Mouse (Mus musculus): Measurements from ENCODE around the gene Cyp2j5.
"Not testable (repeated sequence)": the region's sequence is repeated elsewhere in the genome, so short reads cannot be mapped to it uniquely, and the experiment has no call there.

The Cyp2j5 gene

GRCm38 (mm10) chr4:96663991-96664390 is at the start of gene Cyp2j5:
Gene Cyp2j5, minus strand, starts transcription at chr4:96664154.
- no peak for DNase-seq (ENCODE audit: low read depth, low spot score)

- no peak for DNase-seq (ENCODE audit: low read depth, low spot score)
These were observed 41.5 kb upstream of the Cyp2j5 start for GRCm38 (mm10) chr4:96705281-96705951.

DNA sequence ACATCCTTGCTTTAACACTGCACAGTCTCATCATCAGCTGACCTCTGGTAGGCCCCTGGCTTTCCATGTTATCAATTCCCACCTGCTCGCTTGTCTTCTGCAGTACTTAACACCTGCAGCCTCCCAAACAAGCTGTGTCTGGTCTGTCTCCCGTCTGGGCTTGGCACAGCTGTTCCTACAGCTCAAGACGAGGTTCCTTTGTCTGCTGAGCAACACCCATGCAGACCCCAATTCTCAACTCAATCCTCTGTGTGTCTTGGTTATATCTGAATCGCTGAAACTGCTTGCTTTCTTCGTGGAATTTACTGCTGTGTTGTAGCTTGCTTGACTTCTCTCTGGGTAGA is 34.2 kb upstream of the Cyp2j5 start:
- no peak for DNase-seq (ENCODE audit: low read depth, low spot score)

DNA sequence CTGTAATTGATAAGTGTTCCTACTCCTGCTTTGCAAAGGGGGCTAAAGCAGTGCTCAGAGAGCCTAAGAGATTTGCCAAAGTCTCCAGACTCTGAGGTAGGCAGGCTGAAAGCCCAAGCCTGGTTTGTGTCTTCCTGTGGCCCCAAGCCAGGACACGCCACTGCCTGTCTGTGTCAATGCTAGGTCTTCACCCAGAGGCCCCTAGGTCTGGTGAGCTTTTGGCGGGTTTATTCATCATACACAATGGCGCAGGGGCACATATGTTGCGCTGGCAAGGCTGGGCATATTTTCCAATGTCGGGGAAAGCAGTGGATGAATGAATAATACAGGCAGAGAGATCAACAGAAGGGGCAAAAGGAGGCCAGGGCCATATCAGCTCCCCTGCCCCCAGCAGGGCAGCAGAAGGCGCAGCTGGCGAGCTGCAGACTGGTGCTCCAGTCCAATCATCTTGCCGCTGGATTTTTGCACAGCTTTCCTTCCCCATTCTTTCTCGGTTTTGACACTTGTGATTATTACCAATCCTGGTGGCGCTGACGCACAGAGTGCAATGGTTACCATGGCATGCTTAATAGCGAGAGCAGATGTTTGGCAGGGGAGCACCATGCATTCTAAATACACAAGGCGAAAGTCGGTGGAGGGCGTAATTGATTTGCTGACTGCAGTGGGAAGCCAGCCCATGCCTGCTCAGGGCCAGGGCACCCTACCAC is 33.7 kb upstream of the Cyp2j5 start:
- no peak for DNase-seq (ENCODE audit: low read depth, low spot score)

DNA sequence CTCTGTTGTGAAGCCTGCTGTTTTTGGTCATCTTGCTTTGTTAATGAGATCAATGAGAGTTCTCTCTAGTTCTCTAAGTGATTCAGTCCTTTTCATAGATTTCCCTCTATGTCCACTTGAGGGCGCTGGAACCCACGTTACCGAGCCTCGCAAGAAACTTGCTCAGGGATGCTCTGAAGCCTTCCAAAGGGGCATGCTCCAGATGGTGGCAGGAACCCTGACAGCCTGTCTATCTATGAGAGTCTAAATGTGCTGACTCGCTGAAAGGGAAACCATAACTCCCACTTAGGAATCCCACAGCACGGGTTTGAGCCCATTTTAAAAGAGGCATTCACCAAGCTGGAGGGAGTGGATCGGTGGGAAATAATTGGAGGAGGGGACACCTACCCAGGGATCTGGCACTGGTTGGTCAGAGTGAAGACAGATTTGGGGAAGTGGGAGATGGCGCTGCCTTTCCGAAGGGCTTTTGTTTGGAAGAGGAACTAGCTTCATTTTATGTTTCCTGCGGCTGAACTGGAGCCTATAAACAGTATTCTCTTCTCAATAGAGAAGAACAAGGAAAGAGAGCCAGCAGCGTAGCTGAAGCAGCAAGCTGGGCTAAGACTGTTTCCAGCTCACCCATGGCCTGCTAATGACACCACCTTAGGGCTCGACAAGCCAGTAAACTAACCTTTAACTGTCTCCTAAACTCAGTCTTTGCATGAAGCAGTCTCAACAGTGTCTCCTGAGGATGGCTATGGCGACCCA is 32.8 kb upstream of the Cyp2j5 start:
- DNase-seq (ENCODE audit: low read depth, low spot score) = no peak

DNA sequence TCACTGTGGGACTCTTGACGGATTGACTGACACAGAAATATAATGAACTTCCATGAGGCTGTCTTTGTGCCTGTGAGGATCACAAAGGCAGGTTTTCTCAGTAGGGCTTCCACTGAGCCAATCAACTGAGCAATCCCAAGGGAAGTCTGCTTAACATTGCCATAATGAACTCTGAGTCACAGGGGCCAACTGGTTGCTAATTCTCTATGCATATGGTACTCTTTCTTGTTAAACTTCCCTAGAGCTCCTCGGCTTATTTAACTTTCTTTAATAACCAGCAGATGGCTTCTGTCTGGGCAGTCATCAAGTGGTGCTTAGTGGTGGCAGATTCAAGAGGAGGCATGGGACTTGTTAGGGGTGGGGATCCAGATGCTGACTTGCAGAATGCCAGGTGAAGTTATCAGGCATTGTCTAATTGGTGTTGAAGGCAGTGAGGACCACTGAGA is 23.4 kb upstream of the Cyp2j5 start:
- DNase-seq (ENCODE audit: low read depth, low spot score) = no peak

- no peak for DNase-seq (ENCODE audit: low read depth, low spot score)
These were observed 19.5 kb upstream of the Cyp2j5 start for GRCm38 (mm10) chr4:96683474-96683873.

DNA sequence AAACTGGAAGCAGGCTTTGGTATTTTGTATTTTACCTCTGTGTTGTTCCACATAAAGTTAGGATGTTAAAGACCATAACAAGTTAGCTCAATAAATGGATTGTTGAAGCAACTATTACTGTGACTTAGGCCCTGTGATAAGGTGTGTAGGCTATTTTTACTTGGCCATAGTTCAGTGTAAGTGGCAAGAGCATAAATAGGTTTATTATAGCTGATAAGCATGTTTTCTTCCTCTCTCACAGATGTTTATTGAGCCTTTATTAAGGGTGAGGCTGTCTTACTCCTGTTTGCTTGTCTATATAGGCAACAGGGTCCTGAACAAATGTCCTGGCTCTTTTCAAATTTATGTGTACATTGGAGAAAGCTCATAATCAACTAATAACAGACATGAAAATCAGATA is 17.0 kb upstream of the Cyp2j5 start:
- no peak for DNase-seq (ENCODE audit: low read depth, low spot score)

- no peak for DNase-seq (ENCODE audit: low read depth, low spot score)
These were observed 16.3 kb upstream of the Cyp2j5 start for GRCm38 (mm10) chr4:96680233-96680632.

DNA sequence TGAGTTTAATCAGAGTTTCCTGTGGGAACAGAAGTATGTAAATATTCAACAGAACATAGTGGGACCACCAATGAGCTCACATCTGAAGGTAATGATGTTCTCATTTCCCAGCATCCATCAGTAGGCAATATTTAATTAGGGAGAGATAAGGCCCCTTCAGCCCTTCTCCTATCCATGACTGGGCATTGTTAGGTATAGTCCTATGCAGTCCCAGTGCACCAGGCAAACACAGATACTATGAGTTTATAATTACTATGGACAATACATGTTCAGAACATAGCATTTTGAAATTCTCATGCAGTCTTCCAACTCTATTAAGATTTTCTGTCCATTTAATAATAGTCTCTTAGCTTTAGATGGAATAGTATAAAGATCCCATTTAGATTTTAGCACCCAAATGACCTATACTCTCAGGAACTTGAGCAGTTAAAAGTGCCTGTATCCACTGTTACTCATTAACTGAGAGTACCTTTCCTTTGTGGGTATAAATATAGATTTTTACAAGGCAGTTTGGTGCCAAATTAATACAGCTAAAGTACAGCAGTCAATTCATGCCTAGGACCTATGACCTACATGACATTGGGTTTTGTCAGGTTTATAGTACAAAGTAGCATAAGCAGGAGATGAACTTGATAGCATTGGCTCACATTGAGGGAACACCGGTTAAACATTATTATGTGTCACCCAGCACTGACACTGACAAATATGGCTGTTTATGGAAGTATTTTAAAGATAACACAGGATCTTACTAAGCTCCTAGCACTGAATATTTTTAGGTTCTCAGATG is 907 bp upstream of the Cyp2j5 start:
- no peak for DNase-seq (ENCODE audit: low read depth, low spot score)

- DNase-seq (ENCODE audit: low read depth, low spot score) = no peak
These were observed 28.5 kb downstream of the Cyp2j5 start for GRCm38 (mm10) chr4:96635455-96635854.

- DNase-seq (ENCODE audit: low read depth, low spot score) = no peak
These were observed 41.5 kb downstream of the Cyp2j5 start for GRCm38 (mm10) chr4:96622474-96622873.

DNA sequence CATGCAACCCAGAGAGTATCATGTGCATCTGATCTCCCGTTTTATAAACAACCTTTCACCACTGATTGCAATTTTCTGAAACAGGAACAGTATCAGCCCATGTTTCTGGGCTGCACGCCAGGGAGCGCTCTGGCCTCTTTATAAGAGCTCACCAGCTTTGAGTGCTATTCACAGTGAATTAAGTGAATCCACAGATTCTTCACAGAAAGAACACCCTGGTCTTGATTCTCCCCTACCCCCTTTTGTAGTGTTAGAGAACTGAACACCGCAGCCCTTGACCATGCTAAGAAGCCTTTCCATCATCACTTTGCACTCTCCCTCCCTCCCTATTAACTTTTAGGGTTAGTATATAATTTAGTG is 72.2 kb downstream of the Cyp2j5 start:
- no peak for DNase-seq (ENCODE audit: low read depth, low spot score)

DNA sequence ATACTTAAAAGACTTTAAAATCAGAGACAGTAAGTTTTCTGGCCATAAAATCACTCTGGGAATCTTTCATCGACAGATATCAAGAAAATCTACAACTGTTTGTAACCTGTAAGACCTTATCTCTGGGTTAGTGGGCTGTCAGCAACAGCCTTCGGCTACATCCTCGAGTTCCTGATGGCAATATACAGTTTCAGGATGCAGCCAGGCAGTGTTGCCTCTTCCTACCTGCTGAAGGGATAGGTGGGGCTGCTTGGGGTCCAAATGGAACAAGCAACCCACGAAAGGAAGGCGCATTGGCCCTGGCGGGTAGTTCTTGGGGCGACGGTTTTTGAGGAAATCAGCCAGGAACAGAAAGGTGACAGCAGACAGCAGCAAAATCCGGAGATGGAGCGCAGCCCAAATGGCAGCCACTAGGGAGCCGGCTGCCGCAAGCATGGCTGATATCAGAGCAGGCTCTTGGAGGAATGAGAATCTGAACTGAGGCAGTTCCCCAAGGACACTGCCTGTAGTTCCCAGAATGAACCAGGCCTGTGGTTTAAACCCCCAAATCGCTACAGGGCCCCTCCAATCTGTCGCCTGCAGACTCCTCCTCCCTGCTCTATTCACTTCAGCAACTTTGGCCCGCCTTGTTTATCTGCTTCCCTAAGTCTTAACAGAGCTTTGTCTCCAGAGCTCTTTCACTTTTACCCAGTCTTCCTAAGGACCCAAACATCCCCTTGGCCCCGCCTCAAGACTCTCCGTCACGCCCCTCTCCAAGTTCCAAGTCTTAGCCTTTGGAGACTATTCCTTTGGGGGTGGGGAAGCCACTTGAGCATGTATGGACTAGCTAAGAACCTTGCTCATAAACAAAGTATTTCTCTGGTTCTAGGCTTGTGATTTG is 72.8 kb downstream of the Cyp2j5 start, which contains the start of gene Cyp2j9:
Gene Cyp2j9 (minus strand): TSS at position 668 of the 880 bp plus-strand sequence.
- DNase-seq (ENCODE audit: low read depth, low spot score) = no peak

DNA sequence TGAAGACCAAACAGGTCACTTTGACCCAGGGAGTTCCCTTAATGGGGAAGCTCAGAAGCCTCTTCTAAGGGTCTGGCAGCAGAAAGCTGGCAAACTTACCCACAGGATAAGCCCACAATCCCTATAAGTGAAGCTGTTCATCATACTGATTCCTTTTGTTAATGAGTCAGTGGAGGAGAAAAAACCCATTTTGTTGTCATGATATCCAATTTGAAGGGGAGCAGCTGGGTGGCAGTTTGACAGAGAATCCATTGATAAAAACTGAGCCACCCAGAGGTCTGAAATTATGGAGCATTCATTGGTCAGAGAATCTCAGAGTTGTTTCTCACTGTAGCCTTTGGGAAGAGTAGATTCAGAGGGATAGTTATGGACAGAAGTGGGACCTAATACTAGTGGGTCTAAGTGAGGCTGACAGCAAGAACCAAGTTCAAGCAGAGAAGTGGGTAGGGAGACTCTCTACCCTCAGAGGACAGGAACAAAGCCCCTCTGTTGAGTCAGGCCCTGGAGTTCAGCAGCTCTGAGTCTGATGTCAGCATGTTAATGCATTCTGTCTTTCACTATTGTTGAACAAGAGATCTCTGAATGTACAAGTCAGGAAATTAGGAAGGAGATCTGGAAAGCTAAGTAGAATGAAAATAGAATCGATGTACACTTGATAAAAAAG is 82.4 kb downstream of the Cyp2j5 start:
- DNase-seq (ENCODE audit: low read depth, low spot score) = no peak

- not testable (repeated sequence) for DNase-seq (ENCODE audit: low read depth, low spot score)
These were observed 83.6 kb downstream of the Cyp2j5 start for GRCm38 (mm10) chr4:96580351-96580750.
